Mouse (Mus musculus) C2C12 (cell line): Measurements from ENCODE around the gene Stat5a. TPM values are rescaled to one million over a fixed set of nuclear protein-coding genes. Genes with fewer than 3 reads are reported as not detected.

ENCODE experiments used
- H3K27me3 ChIP-seq: one replicate; pipeline ENCODE4 v1.6.1; 2011; ENCODE audit not compliant: control insufficient read depth, insufficient read depth, insufficient read length
- H3K36me3 ChIP-seq: one replicate; pipeline ENCODE4 v1.6.1; 2011; ENCODE audit not compliant: control insufficient read depth, insufficient read depth
- H3K4me3 ChIP-seq: one replicate; pipeline ENCODE4 v1.5.1; 2011; ENCODE audit warnings: mild to moderate bottlenecking, control low read depth; ENCODE audit not compliant: poor library complexity, insufficient read depth, severe bottlenecking
- H3K79me2 ChIP-seq: one replicate; pipeline ENCODE4 v1.6.1; 2011; ENCODE audit not compliant: control insufficient read depth, insufficient read depth
- H3K79me3 ChIP-seq: one replicate; pipeline ENCODE4 v1.6.1; 2011; ENCODE audit warnings: low read depth, control low read depth
- H3ac ChIP-seq: one replicate; pipeline ENCODE3; 2011; ENCODE audit warnings: low read depth; ENCODE audit not compliant: control insufficient read depth, insufficient read length
- CEBPB ChIP-seq: IDR thresholded peaks from one replicate; pipeline ENCODE4 v1.6.1; 2011; ENCODE audit warnings: low read depth, mild to moderate bottlenecking, control low read depth, moderate library complexity
- CTCF ChIP-seq: IDR thresholded peaks from one replicate; pipeline ENCODE4 v1.5.1; 2011; ENCODE audit not compliant: control insufficient read depth, insufficient read depth, insufficient read length
- FOSL1 ChIP-seq: IDR thresholded peaks from one replicate; pipeline ENCODE4 v1.8.0; 2011; ENCODE audit warnings: mild to moderate bottlenecking, low read length; ENCODE audit not compliant: poor library complexity, insufficient read depth, severe bottlenecking
- MAX ChIP-seq: IDR thresholded peaks from one replicate; pipeline ENCODE4 v1.6.1; 2011; ENCODE audit warnings: mild to moderate bottlenecking, control low read depth
- MYOD1 ChIP-seq: IDR thresholded peaks from one replicate; pipeline ENCODE4 v1.6.1; 2011; ENCODE audit warnings: low read depth; ENCODE audit not compliant: control insufficient read depth, insufficient read length
- MYOG ChIP-seq: IDR thresholded peaks from one replicate; pipeline ENCODE4 v1.6.1; 2011; ENCODE audit not compliant: control insufficient read depth, insufficient read length; ENCODE audit errors: extremely low read depth
- USF1 ChIP-seq: IDR thresholded peaks from one replicate; pipeline ENCODE4 v1.6.1; 2011; ENCODE audit warnings: low read depth, mild to moderate bottlenecking, control low read depth, moderate library complexity
- polyA plus RNA-seq: library from polyadenylated mRNA; unstranded; fragments of >200 nt; fragmentation: generic; extraction: Trizol; gene quantifications from one replicate; pipeline ENCODE4 v1.2.1, GENCODE M21; 2012; ENCODE audit warnings: missing spikeins

Gene Stat5a
- polyA plus RNA-seq, 1 experiment, result 13.3 TPM

- H3K79me3 ChIP-seq, result no peaks in the 10 kb centered on the region
- TF ChIP-seq MAX (no peak), CEBPB (no peak), USF1 (no peak), FOSL1 (no peak), MYOG (no peak), MYOD1 (no peak), CTCF (no peak)
- H3K4me3 ChIP-seq, result no peak overlapping the region
- peaks cover 4% of the 10 kb centered on the region for H3K79me2 ChIP-seq
- no peaks in the 10 kb centered on the region for H3K27me3 ChIP-seq
- H3K36me3 ChIP-seq, result peaks cover 24% of the 10 kb centered on the region
- H3ac ChIP-seq, result peak overlapping the region; percentile 13
These were observed 53.4 kb downstream of the Stat5a start for GRCm38 (mm10) chr11:100912401-100913155.

- no peak overlapping the region for H3K4me3 ChIP-seq
- TF ChIP-seq MYOG (no peak), USF1 (no peak)
- H3K27me3 ChIP-seq, result no peaks in the 10 kb centered on the region
- H3K79me2 ChIP-seq, result peaks cover 4% of the 10 kb centered on the region
- peaks cover 12% of the 10 kb centered on the region for H3K36me3 ChIP-seq
- H3K79me3 ChIP-seq, result no peaks in the 10 kb centered on the region
- no peak overlapping the region for H3ac ChIP-seq
These were observed 55.3 kb downstream of the Stat5a start for GRCm38 (mm10) chr11:100914415-100914814.

GRCm38 (mm10) chr11:100915063-100915462, 55.9 kb downstream of the Stat5a start:
- H3K36me3 ChIP-seq, result peaks cover 12% of the 10 kb centered on the region
- no peak overlapping the region for H3K4me3 ChIP-seq
- no peak overlapping the region for H3ac ChIP-seq
- TF ChIP-seq USF1 (no peak), MYOG (no peak), MYOD1 (no peak), CEBPB (no peak)
- H3K79me3 ChIP-seq, result no peaks in the 10 kb centered on the region
- H3K27me3 ChIP-seq, result no peaks in the 10 kb centered on the region
- H3K79me2 ChIP-seq, result peaks cover 4% of the 10 kb centered on the region

GRCm38 (mm10) chr11:100916432-100916971, 57.4 kb downstream of the Stat5a start:
- H3K36me3 ChIP-seq, result peaks cover 8% of the 10 kb centered on the region

GRCm38 (mm10) chr11:100918007-100918406, 58.9 kb downstream of the Stat5a start:
- Histone ChIP-seq H3K4me3 (no peak overlapping the region), H3K79me2 (peaks cover 4% of the 10 kb centered on the region), H3K79me3 (no peaks in the 10 kb centered on the region), H3K27me3 (no peaks in the 10 kb centered on the region), H3ac (no peak overlapping the region), H3K36me3 (peaks cover 8% of the 10 kb centered on the region)
- no peak for TF ChIP-seq CEBPB
- no peak for TF ChIP-seq CTCF
- TF ChIP-seq MYOG, result no peak
- TF ChIP-seq FOSL1, result no peak
- TF ChIP-seq MYOD1, result no peak
- no peak for TF ChIP-seq MAX
- no peak for TF ChIP-seq USF1

More at GRCm38 (mm10) chr11:100916432-100916971, 57.4 kb downstream of the Stat5a start:
- no peak for TF ChIP-seq MYOD1
- no peak for TF ChIP-seq USF1
- TF ChIP-seq MYOG, result no peak
- TF ChIP-seq CEBPB, result no peak
- TF ChIP-seq FOSL1, result no peak
- no peak for TF ChIP-seq MAX
- TF ChIP-seq CTCF, result no peak
- Histone ChIP-seq H3K4me3 (no peak overlapping the region), H3K79me3 (no peaks in the 10 kb centered on the region), H3K27me3 (no peaks in the 10 kb centered on the region), H3K79me2 (peaks cover 4% of the 10 kb centered on the region), H3ac (no peak overlapping the region)
